Mouse (Mus musculus) cortical plate, adult 2 months (tissue): ENCODE measurements around the gene Gne.

Experiments
- CTCF ChIP-seq: fragments of 200-500 bp; IDR thresholded peaks from 2 replicates; pipeline ENCODE4 v1.5.1; 2011; ENCODE audit warnings: mild to moderate bottlenecking, control low read depth, low read length; ENCODE audit not compliant: insufficient read depth; ENCODE audit errors: extremely low read depth
- POLR2A ChIP-seq: fragments of 200-500 bp; IDR thresholded peaks from 2 replicates; pipeline ENCODE4 v1.6.1; 2011; ENCODE audit warnings: mild to moderate bottlenecking, low read length, control low read depth; ENCODE audit not compliant: insufficient read depth; ENCODE audit errors: extremely low read depth

GRCm38 (mm10) chr4:44042429-44042828 lies 41.5 kb downstream of the Gne start:
- TF ChIP-seq CTCF, result no peak
- TF ChIP-seq POLR2A, result no peak
